Mouse (Mus musculus) lung, embryonic 15.5 days (tissue): ENCODE results near the gene Fxyd1. TPM values are rescaled to one million over a fixed set of nuclear protein-coding genes. Genes with fewer than 3 reads are reported as not detected.
A peak's percentile ranks its signal among the peaks of the same experiment; 100 is the strongest.

ENCODE experiments used
- ATAC-seq: fragments of 200-750 bp; cut with Nextera tagmentation; 2 replicates; pipeline ENCODE4 v1.8.0; 2017; ENCODE audit warnings: moderate number of reproducible peaks, borderline replicate concordance; ENCODE audit not compliant: low FRiP score, low TSS enrichment; ENCODE audit errors: extremely low read depth
- H3K27ac ChIP-seq: fragments of 300-500 bp; sonication (generic); 2 replicates; pipeline ENCODE4 v1.5.1; 2015; ENCODE audit warnings: moderate library complexity, mild to moderate bottlenecking, inconsistent platforms
- H3K27me3 ChIP-seq: fragments of 300-500 bp; sonication (generic); 2 replicates; pipeline ENCODE4 v1.6.1; 2015; ENCODE audit warnings: inconsistent platforms
- H3K36me3 ChIP-seq: fragments of 300-500 bp; sonication (generic); 2 replicates; pipeline ENCODE4 v1.6.1; 2015; ENCODE audit warnings: inconsistent platforms
- H3K4me1 ChIP-seq: fragments of 300-500 bp; sonication (generic); 2 replicates; pipeline ENCODE4 v1.6.1; 2015; ENCODE audit warnings: inconsistent platforms
- H3K4me2 ChIP-seq: fragments of 300-500 bp; sonication (generic); 2 replicates; pipeline ENCODE4 v1.6.1; 2015; ENCODE audit warnings: inconsistent platforms, mild to moderate bottlenecking, moderate library complexity
- H3K4me3 ChIP-seq: fragments of 300-500 bp; sonication (generic); 2 replicates; pipeline ENCODE4 v1.5.1; 2015; ENCODE audit warnings: mild to moderate bottlenecking, inconsistent platforms
- H3K9ac ChIP-seq: fragments of 300-500 bp; sonication (generic); 2 replicates; pipeline ENCODE4 v1.6.1; 2015; ENCODE audit warnings: inconsistent platforms
- H3K9me3 ChIP-seq: fragments of 300-500 bp; sonication (generic); 2 replicates; pipeline ENCODE4 v1.6.1; 2016; ENCODE audit warnings: inconsistent platforms
- WGBS: fragments of 180-500 bp; shearing (Covaris S2); methylation state at CpG from one replicate; pipeline ENCODE4 v1.1.7; 2015; 5-methylcytosine and 5-hydroxymethylcytosine counted together
- polyA plus RNA-seq: library from polyadenylated mRNA; unstranded; fragments of >200 nt; fragmentation: Nextera tagmentation; extraction: Ambion mirVana; gene quantifications from 2 replicates; pipeline ENCODE4 v1.2.1, GENCODE M21; 2015

Fxyd1 gene
- polyA plus RNA-seq: 82.5 and 86.9 TPM in 2 replicates

DNA sequence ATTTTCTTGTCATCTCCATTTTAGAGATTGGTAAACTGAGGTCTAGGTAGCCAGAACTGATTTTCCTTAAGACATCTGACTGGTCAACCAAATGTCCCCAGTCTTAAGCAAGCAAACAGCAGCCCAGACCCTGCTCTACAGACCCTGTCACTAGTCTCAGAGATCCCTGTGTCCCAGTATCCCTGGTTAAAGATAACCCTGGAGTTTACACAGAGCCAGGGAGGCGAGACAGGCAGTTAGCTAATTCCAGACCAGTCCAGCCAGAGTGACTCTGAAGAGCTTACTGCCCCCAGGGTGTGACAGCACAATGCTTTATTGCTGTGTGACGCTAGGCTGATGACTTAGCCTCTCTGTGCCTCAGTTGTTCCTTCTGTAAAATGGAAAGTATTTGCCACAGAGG lies at the start of gene Fxyd1:
Gene Fxyd1 (minus strand): TSS at position 129 of the 400 bp plus-strand sequence.
- ATAC-seq: no peak
- WGBS: 66% methylated on average over 2 of the region's 2 CpGs
- no peak within 1 kb of the TSS for H3K27ac ChIP-seq

GRCm38 (mm10) chr7:31106166-31106565 lies 49.2 kb upstream of the Fxyd1 start:
- Histone ChIP-seq H3K27me3 (no peaks in the 10 kb centered on the region; the same call in 1 of the 2 replicates), H3K4me2 (no peak overlapping the region), H3K36me3 (no peaks in the 10 kb centered on the region), H3K4me1 (peaks cover 8% of the 10 kb centered on the region), H3K27ac (no peak overlapping the region), H3K9ac (no peak overlapping the region), H3K9me3 (no peaks in the 10 kb centered on the region), H3K4me3 (no peak overlapping the region)
- 45% methylated on average over 3 of the region's 3 CpGs for WGBS
- ATAC-seq: no peak

More for the DNA sequence above, at the start of gene Fxyd1:
- Histone ChIP-seq H3K27me3 (peaks cover 21% of the 10 kb centered on the region), H3K9me3 (no peaks in the 10 kb centered on the region), H3K4me2 (no peak within 1 kb of the TSS), H3K4me1 (peaks cover 40% of the 10 kb centered on the region), H3K9ac (no peak within 1 kb of the TSS), H3K36me3 (no peaks in the 10 kb centered on the region), H3K4me3 (no peak within 1 kb of the TSS)

- H3K27ac ChIP-seq: no peak overlapping the region
- no peak for ATAC-seq
These were observed 48.2 kb upstream of the Fxyd1 start for GRCm38 (mm10) chr7:31105061-31105768.

GRCm38 (mm10) chr7:31100786-31101185 lies 43.8 kb upstream of the Fxyd1 start:
- no peaks in the 10 kb centered on the region for H3K36me3 ChIP-seq
- no peaks in the 10 kb centered on the region; the same call in 1 of the 2 replicates for H3K27me3 ChIP-seq
- no peak overlapping the region for H3K27ac ChIP-seq
- H3K4me3 ChIP-seq: no peak overlapping the region
- 68% methylated on average over 14 of the region's 14 CpGs for WGBS
- H3K9me3 ChIP-seq: no peaks in the 10 kb centered on the region
- no peak for ATAC-seq
- no peak overlapping the region for H3K4me2 ChIP-seq
- peaks cover 5% of the 10 kb centered on the region; the same call in 1 of the 2 replicates for H3K4me1 ChIP-seq
- no peak overlapping the region for H3K9ac ChIP-seq

More at GRCm38 (mm10) chr7:31105061-31105768, 48.2 kb upstream of the Fxyd1 start:
- no peak overlapping the region for H3K4me2 ChIP-seq
- no peaks in the 10 kb centered on the region for H3K9me3 ChIP-seq
- H3K4me3 ChIP-seq: no peak overlapping the region
- H3K36me3 ChIP-seq: no peaks in the 10 kb centered on the region
- no peaks in the 10 kb centered on the region; the same call in 1 of the 2 replicates for H3K27me3 ChIP-seq
- H3K4me1 ChIP-seq: peaks cover 8% of the 10 kb centered on the region
- H3K9ac ChIP-seq: no peak overlapping the region
- 37% methylated on average over 15 of the region's 15 CpGs for WGBS

DNA sequence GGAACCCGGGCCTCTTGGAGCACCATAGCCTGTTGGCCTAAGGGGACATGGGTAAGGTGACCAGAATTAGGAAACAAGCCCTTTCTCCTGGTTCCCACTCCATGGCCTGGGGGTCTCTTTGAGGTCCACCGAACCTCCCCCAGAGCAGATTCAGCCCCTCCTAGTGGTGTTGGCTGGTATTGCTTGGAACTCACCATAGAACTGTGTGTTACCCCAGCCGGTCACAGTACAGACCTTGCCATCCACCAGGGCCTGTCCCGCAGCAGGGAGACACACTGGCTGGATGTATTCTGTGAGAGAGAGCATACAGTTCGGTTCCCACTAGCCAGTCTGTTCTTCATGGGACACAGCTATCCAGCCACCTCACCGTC lies 42.6 kb upstream of the Fxyd1 start:
- no peak overlapping the region for H3K27ac ChIP-seq
- H3K4me3 ChIP-seq: no peak overlapping the region
- no peaks in the 10 kb centered on the region; the same call in 1 of the 2 replicates for H3K27me3 ChIP-seq
- peaks cover 5% of the 10 kb centered on the region; the same call in 1 of the 2 replicates for H3K4me1 ChIP-seq
- H3K4me2 ChIP-seq: no peak overlapping the region
- H3K9ac ChIP-seq: no peak overlapping the region
- ATAC-seq: no peak
- 79% methylated on average over 6 of the region's 6 CpGs for WGBS
- H3K36me3 ChIP-seq: no peaks in the 10 kb centered on the region
- no peaks in the 10 kb centered on the region for H3K9me3 ChIP-seq

- H3K36me3 ChIP-seq: no peaks in the 10 kb centered on the region
- no peak overlapping the region for H3K27ac ChIP-seq
- no peak overlapping the region for H3K4me3 ChIP-seq
- no peaks in the 10 kb centered on the region; the same call in 1 of the 2 replicates for H3K27me3 ChIP-seq
- no peak for ATAC-seq
- H3K4me2 ChIP-seq: no peak overlapping the region
- H3K4me1 ChIP-seq: peaks cover 5% of the 10 kb centered on the region; the same call in 1 of the 2 replicates
- no peaks in the 10 kb centered on the region for H3K9me3 ChIP-seq
- 76% methylated on average over 22 of the region's 22 CpGs for WGBS
- no peak overlapping the region for H3K9ac ChIP-seq
These were observed 42.0 kb upstream of the Fxyd1 start for GRCm38 (mm10) chr7:31098697-31099611.

- peak overlapping the region; percentile 19 for H3K4me3 ChIP-seq
- H3K4me1 ChIP-seq: peaks cover 5% of the 10 kb centered on the region; the same call in 1 of the 2 replicates
- H3K4me2 ChIP-seq: peak overlapping the region; percentile 51
- H3K9me3 ChIP-seq: no peaks in the 10 kb centered on the region
- no peaks in the 10 kb centered on the region for H3K36me3 ChIP-seq
- peak; percentile 94 for ATAC-seq
- WGBS: 35% methylated on average over 20 of the region's 20 CpGs
- H3K27me3 ChIP-seq: no peaks in the 10 kb centered on the region
- H3K9ac ChIP-seq: no peak overlapping the region; the same call in 1 of the 2 replicates
- peak overlapping the region; percentile 3; the same call in 1 of the 2 replicates for H3K27ac ChIP-seq
These were observed 40.7 kb upstream of the Fxyd1 start for GRCm38 (mm10) chr7:31097583-31098248.

DNA sequence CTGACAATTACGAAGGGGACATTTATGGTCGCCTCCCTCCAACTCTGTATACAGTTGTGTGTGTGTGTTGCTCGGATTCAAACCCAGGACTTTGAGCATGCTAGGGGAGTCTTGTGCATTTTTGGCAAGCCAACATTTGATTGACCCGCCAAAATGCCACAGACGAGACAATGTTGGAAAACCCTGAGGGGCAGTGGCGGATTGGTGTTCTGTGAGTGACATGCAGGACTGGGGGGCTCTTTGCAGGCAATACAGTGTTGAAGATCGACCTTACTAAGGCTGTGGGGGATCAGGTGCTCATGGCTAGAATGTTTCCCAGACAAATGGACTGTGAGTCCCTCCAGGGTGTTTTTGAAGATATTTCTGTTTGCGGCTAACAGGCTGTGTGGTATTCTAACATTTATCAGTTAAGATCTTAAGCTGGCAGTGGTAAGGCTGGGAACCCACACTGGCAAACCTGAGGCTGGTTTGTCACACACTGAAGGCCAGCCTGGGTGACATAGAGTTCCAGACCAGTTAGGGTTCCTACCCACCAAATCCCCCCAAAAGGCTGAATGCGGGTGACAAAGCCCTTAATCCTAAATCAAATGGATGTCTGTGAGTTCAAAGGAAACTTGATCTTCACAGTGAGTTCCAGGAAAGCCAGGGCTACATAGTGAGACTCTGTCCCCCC lies 40.0 kb upstream of the Fxyd1 start:
- Histone ChIP-seq H3K4me2 (no peak overlapping the region), H3K36me3 (no peaks in the 10 kb centered on the region), H3K27me3 (no peaks in the 10 kb centered on the region), H3K4me3 (no peak overlapping the region), H3K4me1 (peaks cover 5% of the 10 kb centered on the region; the same call in 1 of the 2 replicates), H3K9ac (no peak overlapping the region), H3K27ac (no peak overlapping the region), H3K9me3 (no peaks in the 10 kb centered on the region)
- 66% methylated on average over 9 of the region's 9 CpGs for WGBS
- ATAC-seq: no peak

- H3K9me3 ChIP-seq: no peaks in the 10 kb centered on the region
- no peak overlapping the region for H3K4me3 ChIP-seq
- H3K9ac ChIP-seq: no peak overlapping the region
- no peak overlapping the region for H3K27ac ChIP-seq
- no peak; the same call in 1 of the 2 replicates for ATAC-seq
- no peaks in the 10 kb centered on the region for H3K27me3 ChIP-seq
- peaks cover 5% of the 10 kb centered on the region; the same call in 1 of the 2 replicates for H3K4me1 ChIP-seq
- whole genome bisulfite sequencing: 25% methylated on average over 10 of the region's 12 CpGs
- no peak overlapping the region for H3K4me2 ChIP-seq
- H3K36me3 ChIP-seq: no peaks in the 10 kb centered on the region
These were observed 37.9 kb upstream of the Fxyd1 start for GRCm38 (mm10) chr7:31094774-31095501.

DNA sequence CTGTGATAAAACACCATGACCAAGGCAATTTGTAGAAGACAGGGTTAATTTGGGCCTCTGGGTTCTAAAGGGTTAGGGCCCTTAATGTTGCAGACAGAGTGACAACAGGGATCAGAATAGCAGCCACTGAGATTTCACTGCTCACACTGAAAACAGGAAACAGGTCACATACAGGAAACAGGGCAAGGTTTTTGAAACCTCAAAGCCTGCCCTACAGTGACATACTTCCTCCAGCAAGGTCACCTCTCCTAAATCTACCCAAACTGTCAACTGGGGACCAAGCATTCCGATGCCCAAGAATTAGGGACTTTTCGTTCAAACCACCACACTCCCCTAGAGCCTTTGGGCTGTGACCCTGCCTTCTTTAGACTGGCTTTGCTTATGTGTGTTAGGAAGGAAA lies 32.7 kb upstream of the Fxyd1 start:
- WGBS: 80% methylated on average over 2 of the region's 2 CpGs
- no peak for ATAC-seq
- Histone ChIP-seq H3K9me3 (no peaks in the 10 kb centered on the region), H3K4me2 (no peak overlapping the region), H3K27me3 (no peaks in the 10 kb centered on the region), H3K4me3 (no peak overlapping the region), H3K9ac (no peak overlapping the region), H3K27ac (no peak overlapping the region), H3K36me3 (no peaks in the 10 kb centered on the region), H3K4me1 (peaks cover 11% of the 10 kb centered on the region)
